Mouse (Mus musculus) bone marrow, adult 2 months (tissue): ENCODE data around the gene Klhdc3.

ENCODE experiments used
- CTCF ChIP-seq: fragments of 200-500 bp; IDR thresholded peaks from 2 replicates; pipeline ENCODE4 v1.5.1; 2011; ENCODE audit warnings: low read length, control low read depth; ENCODE audit not compliant: control insufficient read depth, insufficient read depth
- POLR2A ChIP-seq: fragments of 200-500 bp; IDR thresholded peaks from 2 replicates; pipeline ENCODE4 v1.6.1; 2011; ENCODE audit warnings: low read depth, mild to moderate bottlenecking, control low read depth, low read length, borderline replicate concordance; ENCODE audit not compliant: control insufficient read depth

- TF ChIP-seq POLR2A: no peak
- TF ChIP-seq CTCF: no peak
Measured at GRCm38 (mm10) chr17:46646322-46646662, 34.4 kb downstream of the Klhdc3 start.
